Mouse (Mus musculus) heart, embryonic 10.5 days (tissue): ENCODE data around the gene Klhl26. TPM values are rescaled to one million over a fixed set of nuclear protein-coding genes. Genes with fewer than 3 reads are reported as not detected.
A peak's percentile ranks its signal among the peaks of the same experiment; 100 is the strongest.

Experiments
- DNase-seq: peaks from one replicate; pipeline ENCODE4 v3.0.0-alpha.2; 2017; ENCODE audit warnings: low spot score
- H3K27ac ChIP-seq: fragments of 300-500 bp; sonication (generic); 2 replicates; pipeline ENCODE4 v1.5.1; 2016; ENCODE audit warnings: mild to moderate bottlenecking
- H3K27me3 ChIP-seq: fragments of 300-500 bp; sonication (generic); 2 replicates; pipeline ENCODE4 v1.6.1; 2016; ENCODE audit warnings: mild to moderate bottlenecking; ENCODE audit not compliant: poor library complexity, insufficient read depth, severe bottlenecking
- H3K36me3 ChIP-seq: fragments of 300-500 bp; sonication (generic); 2 replicates; pipeline ENCODE4 v1.6.1; 2016; ENCODE audit warnings: mild to moderate bottlenecking, moderate library complexity
- H3K4me1 ChIP-seq: fragments of 300-500 bp; sonication (generic); 2 replicates; pipeline ENCODE4 v1.6.1; 2016; ENCODE audit warnings: mild to moderate bottlenecking
- H3K4me3 ChIP-seq: fragments of 300-500 bp; sonication (generic); 2 replicates; pipeline ENCODE4 v1.5.1; 2016; ENCODE audit warnings: mild to moderate bottlenecking, moderate library complexity
- H3K9me3 ChIP-seq: fragments of 300-500 bp; sonication (generic); 2 replicates; pipeline ENCODE4 v1.6.1; 2016; ENCODE audit warnings: mild to moderate bottlenecking, moderate library complexity
- WGBS: fragments of 180-500 bp; shearing (Covaris S2); methylation state at CpG from one replicate; pipeline ENCODE4 v1.1.7; 2016; 5-methylcytosine and 5-hydroxymethylcytosine counted together
- polyA plus RNA-seq: library from polyadenylated mRNA; unstranded; fragments of >200 nt; fragmentation: Nextera tagmentation; extraction: Ambion mirVana; gene quantifications from 2 replicates; pipeline ENCODE4 v1.2.1, GENCODE M21; 2016

The Klhl26 gene
- polyA plus RNA-seq, 1 experiment from 2014 or later = 15.6 TPM

DNA sequence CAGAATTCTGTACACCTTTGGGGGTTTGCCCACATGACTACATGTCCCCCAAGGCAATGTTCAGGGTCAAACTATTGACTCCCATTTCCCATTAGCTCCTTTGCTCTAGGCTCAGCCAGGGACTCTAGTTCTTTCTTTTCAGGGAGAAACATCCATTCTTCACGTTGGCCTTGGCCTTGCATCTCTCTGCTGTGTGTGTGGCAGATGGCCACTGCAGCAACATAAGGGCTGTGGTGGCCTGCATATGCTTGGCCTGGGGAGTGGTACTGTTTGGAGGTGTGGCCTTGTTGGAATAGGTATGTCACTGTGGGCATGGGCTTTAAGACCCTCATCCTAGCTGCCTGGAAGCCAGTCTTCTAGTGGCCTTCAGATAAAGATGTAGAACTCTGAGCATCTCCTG, 30.8 kb downstream of the Klhl26 start:
- Histone ChIP-seq H3K4me3 (no peak overlapping the region), H3K27me3 (peaks cover 34% of the 10 kb centered on the region), H3K9me3 (no peaks in the 10 kb centered on the region), H3K36me3 (peaks cover 8% of the 10 kb centered on the region; the same call in 1 of the 2 replicates), H3K4me1 (peaks cover 21% of the 10 kb centered on the region), H3K27ac (no peak overlapping the region)
- whole genome bisulfite sequencing = 66% methylated on average over 1 of the region's 1 CpGs
- no peak for DNase-seq

DNA sequence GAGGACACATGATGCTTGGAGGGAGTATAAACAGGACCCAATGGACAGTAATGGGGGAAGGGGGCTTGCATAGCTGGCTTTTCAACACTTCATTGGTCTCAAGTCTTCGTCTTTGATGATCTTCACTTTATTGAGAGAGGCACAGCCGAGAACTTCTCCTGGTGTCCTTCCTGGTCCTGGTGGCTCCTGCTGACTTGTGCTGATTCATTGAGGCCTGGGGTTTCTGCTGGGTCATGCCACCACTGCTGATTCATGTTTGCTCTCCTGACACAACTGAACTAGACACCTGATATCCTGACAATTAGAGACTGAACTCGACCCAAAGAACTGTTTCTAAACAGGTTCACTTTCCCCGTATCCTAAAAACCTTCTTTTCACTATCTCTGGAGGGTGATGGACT, 33.4 kb downstream of the Klhl26 start:
- WGBS = 72% methylated on average over 4 of the region's 4 CpGs
- Histone ChIP-seq H3K4me1 (peaks cover 26% of the 10 kb centered on the region), H3K36me3 (no peaks in the 10 kb centered on the region), H3K4me3 (no peak overlapping the region), H3K27me3 (peaks cover 18% of the 10 kb centered on the region; the same call in 1 of the 2 replicates), H3K27ac (no peak overlapping the region), H3K9me3 (no peaks in the 10 kb centered on the region)
- DNase-seq = no peak

DNA sequence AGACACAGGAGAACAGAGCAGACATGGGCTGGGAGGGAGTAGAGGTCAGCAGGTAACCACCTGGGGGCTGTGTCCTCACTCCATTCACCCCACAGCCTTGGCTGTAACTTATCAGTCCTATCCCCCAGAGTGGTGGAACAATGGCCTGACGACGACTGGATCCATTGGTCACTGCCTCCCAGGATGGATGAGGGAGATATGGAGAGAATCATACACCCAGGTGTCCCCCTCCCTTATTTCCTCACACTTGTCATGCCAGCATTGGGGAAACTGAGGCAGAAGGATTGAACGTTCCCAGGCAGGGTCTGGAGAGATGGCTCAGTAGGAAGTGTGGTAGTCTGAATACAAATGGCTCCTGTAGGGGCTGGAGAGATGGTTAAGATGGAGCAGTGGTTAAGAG, 35.2 kb downstream of the Klhl26 start:
- DNase-seq = no peak
- WGBS = 72% methylated on average over 3 of the region's 3 CpGs

DNA sequence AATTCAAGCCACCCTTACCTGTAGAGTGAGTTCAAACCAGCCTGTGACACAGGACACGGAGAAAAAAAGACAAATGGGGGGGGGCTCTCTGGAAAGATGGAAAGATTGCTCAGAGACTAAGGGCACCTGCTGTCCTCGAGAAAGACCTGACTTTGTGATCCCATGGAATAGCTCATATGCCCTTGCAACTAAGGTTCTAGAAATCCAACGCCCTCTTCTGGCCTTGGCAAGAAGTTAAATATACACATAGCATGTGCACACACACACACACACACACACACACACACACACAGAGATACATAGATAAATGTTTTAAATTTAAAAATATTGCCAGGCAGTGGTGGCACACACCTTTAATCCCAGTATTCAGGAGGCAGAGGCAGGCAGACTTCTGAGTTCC, 36.5 kb downstream of the Klhl26 start:
- Histone ChIP-seq H3K4me3 (peak overlapping the region; percentile 81), H3K27me3 (no peaks in the 10 kb centered on the region), H3K27ac (peak overlapping the region; percentile 93), H3K4me1 (peaks cover 21% of the 10 kb centered on the region), H3K36me3 (0 out of 2 replicates have a peak, but pooled peaks cover 5% of the 10 kb centered on the region), H3K9me3 (no peaks in the 10 kb centered on the region)
- no peak for DNase-seq
- WGBS = 44% methylated on average over 3 of the region's 3 CpGs

More for the DNA sequence above, 35.2 kb downstream of the Klhl26 start:
- Histone ChIP-seq H3K27me3 (peaks cover 7% of the 10 kb centered on the region; the same call in 1 of the 2 replicates), H3K4me3 (no peak overlapping the region), H3K9me3 (no peaks in the 10 kb centered on the region), H3K36me3 (no peaks in the 10 kb centered on the region), H3K4me1 (peaks cover 21% of the 10 kb centered on the region), H3K27ac (0 out of 2 replicates have a peak overlapping the region, but pooled peaks have one; percentile 5)

DNA sequence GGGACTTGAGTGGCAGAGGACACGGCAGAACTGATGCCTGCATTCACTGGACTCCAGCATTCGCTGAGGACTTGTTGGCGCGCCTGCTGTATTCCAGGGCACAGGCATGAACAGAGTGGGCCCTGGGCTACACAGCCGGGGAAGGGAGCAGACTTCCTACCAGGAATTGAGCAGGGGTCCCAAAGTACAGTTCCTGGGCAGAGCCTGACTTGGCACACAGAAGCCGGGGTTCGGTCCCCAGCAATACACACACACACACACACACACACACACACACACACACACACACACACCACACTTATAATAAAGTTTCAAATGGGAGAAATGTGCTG, 37.0 kb downstream of the Klhl26 start:
- 0 out of 2 replicates have a peak, but pooled peaks cover 5% of the 10 kb centered on the region for H3K36me3 ChIP-seq
- peak overlapping the region; percentile 81 for H3K4me3 ChIP-seq
- H3K4me1 ChIP-seq = peaks cover 21% of the 10 kb centered on the region
- H3K9me3 ChIP-seq = no peaks in the 10 kb centered on the region
- DNase-seq = no peak
- 5% methylated on average over 7 of the region's 7 CpGs for WGBS
- no peaks in the 10 kb centered on the region for H3K27me3 ChIP-seq
- peak overlapping the region; percentile 93 for H3K27ac ChIP-seq

DNA sequence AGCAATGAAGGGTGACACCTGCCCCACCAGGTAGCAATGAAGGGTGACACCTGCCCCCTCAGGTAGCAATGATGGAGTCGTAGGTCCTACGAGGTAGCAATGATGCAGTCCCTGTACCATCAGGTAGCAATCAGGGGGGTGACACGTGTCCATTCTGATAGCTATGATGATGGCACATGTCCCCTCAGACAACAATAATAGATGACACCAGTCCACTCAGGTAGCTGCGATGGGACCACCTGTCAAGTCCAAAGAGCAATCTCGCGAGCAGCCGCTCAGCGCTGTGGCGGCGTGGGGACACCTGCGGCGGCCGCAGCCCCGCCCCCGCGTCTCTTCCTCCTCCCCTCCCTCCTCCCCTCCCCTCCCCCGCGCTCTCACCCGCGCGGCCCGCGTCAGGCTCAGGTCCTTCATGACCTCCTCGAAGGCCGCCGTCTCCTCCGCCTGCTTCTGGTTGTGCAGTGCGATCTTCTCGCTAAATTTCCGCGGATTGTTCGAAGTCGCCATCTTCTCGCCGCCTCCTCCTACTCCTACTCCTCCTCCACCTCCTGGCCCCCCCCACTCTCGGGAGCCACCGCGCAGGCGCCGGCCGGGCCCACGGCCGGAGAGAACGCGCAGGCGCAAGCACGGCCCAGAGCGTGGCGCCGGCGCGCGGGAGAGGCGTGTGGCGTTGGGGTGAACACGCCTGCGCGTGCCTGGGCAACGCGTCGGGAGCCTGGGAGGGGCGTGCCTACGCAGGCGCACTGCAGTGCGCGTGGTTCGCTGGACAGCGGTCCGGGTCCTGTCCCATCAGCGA, 37.5 kb downstream of the Klhl26 start, which contains the start of gene Crtc1:
TSS of gene Crtc1 (minus strand) at position 525 of the 793 bp plus-strand sequence.
- no peaks in the 10 kb centered on the region for H3K27me3 ChIP-seq
- H3K9me3 ChIP-seq = no peaks in the 10 kb centered on the region
- DNase-seq = peak; percentile 97
- peak within 1 kb of the TSS; percentile 81 for H3K4me3 ChIP-seq
- H3K36me3 ChIP-seq = 0 out of 2 replicates have a peak, but pooled peaks cover 5% of the 10 kb centered on the region
- WGBS = under 1% methylated on average over 66 of the region's 70 CpGs
- peaks cover 21% of the 10 kb centered on the region for H3K4me1 ChIP-seq
- peak within 1 kb of the TSS; percentile 93 for H3K27ac ChIP-seq

DNA sequence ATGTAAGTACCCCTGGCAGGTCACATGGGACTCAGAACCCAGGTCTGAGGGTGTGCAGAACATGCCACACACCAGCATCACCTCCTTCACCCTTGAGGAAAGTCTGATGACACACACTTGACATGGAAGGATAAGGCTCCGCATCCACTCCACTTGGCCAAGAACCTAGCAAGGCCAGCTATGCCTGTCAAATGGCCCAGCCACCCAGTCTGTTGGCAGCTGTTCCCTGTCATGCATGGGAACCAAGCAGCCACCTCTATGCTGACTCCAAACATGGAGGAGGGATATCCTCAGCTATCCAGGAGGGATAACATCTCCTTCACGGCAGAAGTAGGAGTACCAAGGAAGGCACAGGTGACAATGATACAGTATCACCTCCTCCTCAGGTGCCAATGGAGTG, 38.3 kb downstream of the Klhl26 start:
- no peak for DNase-seq
- Histone ChIP-seq H3K27ac (peak overlapping the region; percentile 93; the same call in 1 of the 2 replicates), H3K27me3 (no peaks in the 10 kb centered on the region), H3K4me1 (peaks cover 21% of the 10 kb centered on the region), H3K4me3 (peak overlapping the region; percentile 81), H3K36me3 (0 out of 2 replicates have a peak, but pooled peaks cover 5% of the 10 kb centered on the region), H3K9me3 (no peaks in the 10 kb centered on the region)
- 83% methylated on average over 2 of the region's 2 CpGs for WGBS

DNA sequence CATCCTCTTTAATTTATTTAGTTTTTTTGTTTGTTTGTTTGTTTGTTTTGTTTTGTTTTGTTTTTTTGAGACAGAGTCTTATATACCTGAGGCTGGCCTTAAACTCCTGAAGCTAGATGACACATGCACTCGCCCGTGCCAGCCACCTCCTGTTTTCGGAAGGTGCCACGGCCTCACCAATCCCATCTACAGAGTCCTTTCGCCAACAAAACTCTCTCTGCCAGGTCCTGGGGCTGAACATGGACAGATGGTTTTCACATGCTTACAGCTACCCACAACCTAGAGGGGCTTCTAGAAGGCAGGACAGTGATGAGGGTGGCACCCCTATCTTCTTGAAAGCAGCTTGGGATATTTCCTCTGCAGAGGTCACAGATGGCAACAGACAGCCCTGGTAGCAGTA, 41.6 kb downstream of the Klhl26 start:
- H3K27me3 ChIP-seq = no peaks in the 10 kb centered on the region
- H3K4me1 ChIP-seq = peaks cover 20% of the 10 kb centered on the region
- WGBS = 87% methylated on average over 5 of the region's 5 CpGs
- no peak overlapping the region for H3K27ac ChIP-seq
- H3K9me3 ChIP-seq = no peaks in the 10 kb centered on the region
- 0 out of 2 replicates have a peak, but pooled peaks cover 5% of the 10 kb centered on the region for H3K36me3 ChIP-seq
- H3K4me3 ChIP-seq = no peak overlapping the region
- DNase-seq = no peak

DNA sequence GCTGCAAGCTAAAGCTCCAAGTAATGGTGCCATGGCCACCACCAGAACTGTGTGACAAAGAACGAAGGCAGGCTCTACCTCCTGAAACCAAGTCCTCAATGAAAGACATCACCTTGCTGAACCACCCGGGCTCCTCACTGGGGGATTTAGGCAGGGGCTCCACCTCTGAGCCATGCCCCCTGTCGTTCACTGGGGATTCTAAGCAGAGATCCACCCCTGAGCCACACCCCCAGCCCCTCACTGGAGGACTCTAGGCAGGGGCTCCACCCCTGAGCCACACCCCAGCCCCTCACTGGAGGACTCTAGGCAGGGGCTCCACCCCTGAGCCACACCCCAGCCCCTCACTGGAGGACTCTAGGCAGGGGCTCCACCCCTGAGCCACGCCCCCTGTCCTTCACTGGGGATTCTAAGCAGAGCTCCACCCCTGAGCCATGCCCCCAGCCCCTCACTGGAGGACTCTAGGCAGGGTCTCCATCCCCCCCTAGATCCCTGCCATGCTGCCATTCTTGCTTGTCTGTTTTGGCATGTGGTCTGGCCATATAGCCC, 43.7 kb downstream of the Klhl26 start:
- H3K9me3 ChIP-seq = no peaks in the 10 kb centered on the region
- no peak overlapping the region for H3K4me3 ChIP-seq
- H3K27me3 ChIP-seq = no peaks in the 10 kb centered on the region
- WGBS = 43% methylated on average over 4 of the region's 4 CpGs
- peaks cover 7% of the 10 kb centered on the region; the same call in 1 of the 2 replicates for H3K4me1 ChIP-seq
- no peak overlapping the region for H3K27ac ChIP-seq
- no peak for DNase-seq
- 0 out of 2 replicates have a peak, but pooled peaks cover 5% of the 10 kb centered on the region for H3K36me3 ChIP-seq

DNA sequence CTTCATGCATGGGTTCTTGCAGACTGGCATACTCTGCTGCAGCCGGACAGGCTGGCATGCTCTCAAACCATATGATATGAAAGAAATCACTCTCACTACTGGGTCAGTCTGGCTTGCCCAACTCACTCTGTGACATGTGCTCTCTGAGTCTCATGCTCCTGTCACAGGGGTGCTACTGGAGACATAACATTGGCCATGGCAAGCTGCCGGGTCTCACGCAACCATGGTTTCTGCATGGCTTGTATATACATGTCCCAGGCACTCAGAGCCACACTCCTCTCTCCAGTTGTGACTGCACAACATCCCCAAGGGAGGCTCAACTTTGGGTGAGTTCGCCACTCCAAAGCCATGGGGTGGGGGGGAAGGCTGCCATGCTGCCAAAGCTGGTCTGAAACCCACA, 45.6 kb downstream of the Klhl26 start:
- Histone ChIP-seq H3K4me1 (peaks cover 13% of the 10 kb centered on the region; the same call in 1 of the 2 replicates), H3K27ac (no peak overlapping the region), H3K27me3 (no peaks in the 10 kb centered on the region), H3K36me3 (0 out of 2 replicates have a peak, but pooled peaks cover 5% of the 10 kb centered on the region), H3K9me3 (no peaks in the 10 kb centered on the region), H3K4me3 (no peak overlapping the region)
- no peak for DNase-seq
- WGBS = 95% methylated on average over 4 of the region's 4 CpGs

DNA sequence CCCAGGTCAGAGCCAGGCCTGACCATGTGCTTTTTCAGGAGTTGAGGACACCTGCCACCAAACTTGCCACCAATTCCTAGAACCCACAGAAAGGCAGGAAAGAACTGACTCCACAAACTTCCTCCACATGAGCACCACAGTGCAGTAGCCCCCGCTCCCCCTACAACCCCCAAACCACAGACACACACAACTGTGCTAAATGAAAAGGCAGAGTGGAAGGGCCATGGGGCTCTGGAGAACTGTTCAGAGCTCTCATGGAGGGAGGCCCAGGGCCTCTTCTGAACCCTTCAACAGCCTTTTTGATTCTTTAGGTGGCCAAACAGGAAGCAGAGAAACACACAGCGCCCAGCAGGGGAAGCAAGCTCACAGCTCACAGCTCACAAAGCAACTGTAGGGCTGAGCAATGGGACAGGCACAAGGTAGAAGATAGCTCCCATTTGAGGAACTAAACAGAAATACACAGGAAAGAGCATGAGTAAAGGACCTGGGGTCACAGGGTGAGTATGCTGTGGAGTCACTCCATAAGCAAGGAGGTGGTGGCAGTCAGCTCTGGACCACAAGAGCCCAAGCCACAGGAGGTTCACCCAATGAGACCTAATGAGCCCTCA, 50.4 kb downstream of the Klhl26 start:
- Histone ChIP-seq H3K4me1 (peaks cover 28% of the 10 kb centered on the region; the same call in 1 of the 2 replicates), H3K27ac (peak overlapping the region; percentile 19; the same call in 1 of the 2 replicates), H3K27me3 (no peaks in the 10 kb centered on the region), H3K9me3 (no peaks in the 10 kb centered on the region), H3K36me3 (no peaks in the 10 kb centered on the region), H3K4me3 (no peak overlapping the region)
- no peak for DNase-seq
- 83% methylated on average over 2 of the region's 2 CpGs for whole genome bisulfite sequencing

DNA sequence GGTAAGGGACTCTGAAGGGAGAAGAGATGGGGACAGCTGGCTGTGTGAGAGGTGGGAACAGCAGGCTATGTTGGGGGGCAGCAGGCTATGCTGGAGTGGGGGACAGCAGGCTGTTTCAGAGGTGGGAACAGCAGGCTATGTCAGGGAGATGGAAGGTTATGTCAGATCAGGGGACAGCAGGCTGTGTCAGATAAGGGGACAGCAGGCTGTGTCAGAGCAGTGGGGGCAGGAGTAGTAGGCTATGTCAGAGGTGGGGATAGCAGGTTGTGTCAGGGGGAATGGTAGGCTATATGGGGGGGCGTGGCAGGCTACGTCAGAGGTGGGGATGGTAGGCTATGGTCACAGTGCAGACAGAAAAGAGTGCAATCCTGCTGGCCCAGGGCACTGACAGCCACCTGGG, 54.0 kb downstream of the Klhl26 start:
- no peak overlapping the region for H3K4me3 ChIP-seq
- WGBS = 89% methylated on average over 2 of the region's 2 CpGs
- peak; percentile 92 for DNase-seq
- H3K27me3 ChIP-seq = no peaks in the 10 kb centered on the region
- peaks cover 56% of the 10 kb centered on the region for H3K4me1 ChIP-seq
- peak overlapping the region; percentile 37; the same call in 1 of the 2 replicates for H3K27ac ChIP-seq
- no peaks in the 10 kb centered on the region for H3K9me3 ChIP-seq
- H3K36me3 ChIP-seq = no peaks in the 10 kb centered on the region
